Mouse (Mus musculus): ENCODE results near the gene Arl4c.

The Arl4c gene

DNA sequence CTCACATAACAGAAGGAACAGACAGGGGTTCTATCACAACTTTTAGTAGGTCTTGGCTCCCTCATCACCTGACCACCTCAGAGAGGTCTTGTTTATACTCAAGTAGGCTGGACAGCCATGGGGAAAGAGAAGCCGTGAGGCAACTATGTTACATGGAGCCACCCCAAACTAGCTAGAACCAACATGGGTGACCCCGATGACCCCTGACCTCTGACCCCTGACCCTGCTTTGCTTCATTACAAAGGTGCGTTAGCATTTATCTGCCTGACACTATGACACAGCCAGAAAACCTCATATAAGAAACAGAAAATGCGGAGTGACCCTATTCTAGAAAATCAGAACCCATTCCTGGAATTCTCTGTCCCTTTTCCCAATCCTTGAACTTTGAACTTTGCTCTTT, 77.6 kb downstream of the Arl4c start:
- DNase-seq (ENCODE audit: low spot score), result no peak

- DNase-seq (ENCODE audit: low spot score), result no peak
Observed at GRCm38 (mm10) chr1:88623541-88624115, 78.4 kb downstream of the Arl4c start.

Measured in T-cell, adult 2 months (primary cell).